Mouse (Mus musculus): Measurements from ENCODE around the gene Igf2.

- TF ChIP-seq EP300 (IDR thresholded peaks at IDR 0.05; ENCODE audit: low read depth) (no peak), CTCF (IDR thresholded peaks at IDR 0.05; ENCODE audit: low read depth) (no peak)
Measured at GRCm38 (mm10) chr7:142656055-142656454, 10.6 kb downstream of the Igf2 start.
